Mouse (Mus musculus) urinary bladder, postnatal 0 days (tissue): ENCODE results near the gene Fgd5. TPM values are rescaled to one million over a fixed set of nuclear protein-coding genes. Genes with fewer than 3 reads are reported as not detected.

Source experiments
- polyA plus RNA-seq: library from polyadenylated mRNA; unstranded; fragments of >200 nt; fragmentation: Nextera tagmentation; extraction: Ambion mirVana; gene quantifications from 2 replicates; pipeline ENCODE4 v1.2.1, GENCODE M21; 2015

Gene Fgd5
- polyA plus RNA-seq = 4.6 TPM in 2 replicates

DNA sequence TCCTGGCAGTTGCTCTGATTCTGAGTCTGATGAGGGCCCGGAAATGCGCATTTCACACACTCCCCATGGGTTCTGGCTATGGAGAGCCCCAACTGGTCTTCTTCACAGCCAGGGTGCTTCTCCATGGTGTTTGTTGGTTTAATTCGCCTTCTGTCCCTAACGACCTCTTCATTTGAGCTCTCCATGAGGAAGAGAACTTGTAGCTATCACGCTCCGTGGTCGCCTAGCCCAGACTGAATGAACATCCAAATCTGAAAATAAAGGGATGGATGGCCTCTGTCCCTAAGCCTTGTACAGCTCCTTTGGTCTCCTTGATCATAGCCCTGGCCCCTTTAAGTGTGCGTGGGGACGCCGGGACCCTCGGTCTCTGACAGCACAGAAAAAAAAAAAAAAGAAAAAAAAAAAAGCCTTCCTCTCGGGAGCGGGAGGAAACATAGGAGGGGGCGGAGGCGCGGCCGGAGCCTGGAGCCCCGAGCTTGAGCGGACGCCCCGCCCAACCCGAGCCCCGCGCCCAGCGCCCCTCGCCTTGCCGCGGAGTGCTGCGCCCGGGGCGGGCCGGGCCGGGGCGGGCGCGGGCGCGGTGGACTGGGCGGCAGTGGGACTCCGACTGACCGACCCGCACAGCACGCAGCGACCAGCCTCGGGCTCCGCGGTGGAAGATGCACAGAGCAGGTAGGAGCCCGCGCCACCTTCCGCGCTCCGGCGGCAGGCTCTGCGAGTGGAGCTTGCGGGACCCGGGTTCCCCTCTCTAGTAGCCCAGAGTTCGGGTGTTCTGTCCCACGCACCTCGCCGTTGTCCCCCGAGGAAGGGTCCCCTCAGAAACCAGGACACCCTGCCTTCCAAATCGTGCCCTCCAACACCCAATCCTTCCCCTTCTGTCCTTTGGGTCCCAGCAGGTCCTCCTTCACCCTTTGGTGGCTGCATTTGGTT, at the start of gene Fgd5:
Fgd5 (plus strand) TSS at position 508 of the 930 bp plus-strand sequence.

GRCm38 (mm10) chr6:92091130-92091591, 112.5 kb downstream of the Fgd5 start, which contains the start of gene Nr2c2:
TSS of gene Nr2c2 (plus strand) at chr6:92091390.

Other genes starting within 250 kb of the Fgd5 start
- 0.13 and 0.18 TPM in 2 replicates for gene Grip2, start 151.6 kb upstream of the Fgd5 start, polyA plus RNA-seq
- 17.9 and 21.7 TPM in 2 replicates for gene Ccdc174, start 100.8 kb upstream of the Fgd5 start, polyA plus RNA-seq
- gene 4930590J08Rik, start 76.1 kb upstream of the Fgd5 start, polyA plus RNA-seq = 0.08 TPM in 1 of 2 replicates, not detected in the other
- gene Nr2c2, start 112.5 kb downstream of the Fgd5 start, polyA plus RNA-seq = 9.5 TPM in 2 replicates
- 37.0 and 37.8 TPM in 2 replicates for gene Mrps25, start 205.2 kb downstream of the Fgd5 start, polyA plus RNA-seq
- gene Rbsn, start 236.0 kb downstream of the Fgd5 start, polyA plus RNA-seq = 15.6 and 19.2 TPM in 2 replicates